Mouse (Mus musculus) hindbrain, embryonic 15.5 days (tissue): ENCODE measurements around the gene Ctbp2. TPM values are rescaled to one million over a fixed set of nuclear protein-coding genes. Genes with fewer than 3 reads are reported as not detected.

ENCODE experiments used
- ATAC-seq: fragments of 200-750 bp; cut with Nextera tagmentation; 2 replicates; pipeline ENCODE4 v1.8.0; 2017; ENCODE audit warnings: low read depth, moderate number of reproducible peaks, moderate TSS enrichment; ENCODE audit not compliant: low FRiP score
- H3K27ac ChIP-seq: fragments of 300-500 bp; sonication (generic); replicated peaks from 2 replicates; pipeline ENCODE4 v1.5.1; 2015; ENCODE audit warnings: mild to moderate bottlenecking, inconsistent platforms
- H3K27me3 ChIP-seq: fragments of 300-500 bp; sonication (generic); 2 replicates; pipeline ENCODE4 v1.6.1; 2015; ENCODE audit warnings: control low read depth, inconsistent platforms
- H3K36me3 ChIP-seq: fragments of 300-500 bp; sonication (generic); 2 replicates; pipeline ENCODE4 v1.6.1; 2015; ENCODE audit warnings: control low read depth, inconsistent platforms
- H3K4me1 ChIP-seq: fragments of 300-500 bp; sonication (generic); replicated peaks from 2 replicates; pipeline ENCODE4 v1.6.1; 2015; ENCODE audit warnings: control low read depth, inconsistent platforms
- H3K4me2 ChIP-seq: fragments of 300-500 bp; sonication (generic); 2 replicates; pipeline ENCODE4 v1.6.1; 2015; ENCODE audit warnings: moderate library complexity, mild to moderate bottlenecking, inconsistent platforms
- H3K4me3 ChIP-seq: fragments of 300-500 bp; sonication (generic); 2 replicates; pipeline ENCODE4 v1.5.1; 2015; ENCODE audit warnings: mild to moderate bottlenecking, inconsistent platforms
- H3K9ac ChIP-seq: fragments of 300-500 bp; sonication (generic); 2 replicates; pipeline ENCODE4 v1.6.1; 2015; ENCODE audit warnings: inconsistent platforms
- H3K9me3 ChIP-seq: fragments of 300-500 bp; sonication (generic); 2 replicates; pipeline ENCODE4 v1.6.1; 2016; ENCODE audit warnings: control low read depth, inconsistent platforms
- WGBS: fragments of 180-500 bp; shearing (Covaris S2); methylation state at CpG from one replicate; pipeline ENCODE4 v1.1.7; 2015; 5-methylcytosine and 5-hydroxymethylcytosine counted together
- polyA plus RNA-seq: library from polyadenylated mRNA; unstranded; fragments of >200 nt; fragmentation: Nextera tagmentation; extraction: Ambion mirVana; gene quantifications from 2 replicates; pipeline ENCODE4 v1.2.1, GENCODE M21; 2015

The Ctbp2 gene
- polyA plus RNA-seq, 1 experiment from 2014 or later: 65.0 TPM

GRCm38 (mm10) chr7:133053757-133054156 is 70.4 kb downstream of the Ctbp2 start:
- H3K4me3 ChIP-seq: no peak overlapping the region
- no peak overlapping the region for H3K9ac ChIP-seq
- peaks cover 20% of the 10 kb centered on the region; the same call in 1 of the 2 replicates for H3K4me1 ChIP-seq
- no peaks in the 10 kb centered on the region for H3K27me3 ChIP-seq
- no peak overlapping the region for H3K4me2 ChIP-seq
- no peaks in the 10 kb centered on the region for H3K9me3 ChIP-seq
- 0 out of 2 replicates have a peak, but pooled peaks cover 5% of the 10 kb centered on the region for H3K36me3 ChIP-seq
- ATAC-seq: no peak
- H3K27ac ChIP-seq: no peak overlapping the region
- WGBS: 79% methylated on average over 9 of the region's 9 CpGs

- Histone ChIP-seq H3K9me3 (no peaks in the 10 kb centered on the region), H3K9ac (no peak overlapping the region), H3K4me1 (peaks cover 23% of the 10 kb centered on the region; the same call in 1 of the 2 replicates), H3K4me3 (no peak overlapping the region), H3K36me3 (0 out of 2 replicates have a peak, but pooled peaks cover 5% of the 10 kb centered on the region), H3K4me2 (no peak overlapping the region), H3K27me3 (no peaks in the 10 kb centered on the region), H3K27ac (0 out of 2 replicates have a peak overlapping the region, but pooled peaks have one; percentile 5)
- 85% methylated on average over 8 of the region's 8 CpGs for WGBS
- ATAC-seq: no peak
Observed at GRCm38 (mm10) chr7:133052819-133053218, 71.3 kb downstream of the Ctbp2 start.

GRCm38 (mm10) chr7:133050681-133051080 is 73.5 kb downstream of the Ctbp2 start:
- no peaks in the 10 kb centered on the region for H3K9me3 ChIP-seq
- H3K4me2 ChIP-seq: no peak overlapping the region
- 0 out of 2 replicates have a peak, but pooled peaks cover 5% of the 10 kb centered on the region for H3K36me3 ChIP-seq
- no peak overlapping the region for H3K27ac ChIP-seq
- H3K4me3 ChIP-seq: no peak overlapping the region
- 82% methylated on average over 6 of the region's 6 CpGs for WGBS
- H3K27me3 ChIP-seq: no peaks in the 10 kb centered on the region
- H3K4me1 ChIP-seq: peaks cover 28% of the 10 kb centered on the region; the same call in 1 of the 2 replicates
- no peak overlapping the region for H3K9ac ChIP-seq
- no peak for ATAC-seq

GRCm38 (mm10) chr7:133048085-133048630 is 76.0 kb downstream of the Ctbp2 start:
- no peaks in the 10 kb centered on the region for H3K27me3 ChIP-seq
- H3K27ac ChIP-seq: no peak overlapping the region
- 73% methylated on average over 3 of the region's 3 CpGs for WGBS
- H3K36me3 ChIP-seq: 0 out of 2 replicates have a peak, but pooled peaks cover 5% of the 10 kb centered on the region
- no peaks in the 10 kb centered on the region for H3K9me3 ChIP-seq
- H3K4me1 ChIP-seq: peaks cover 19% of the 10 kb centered on the region; the same call in 1 of the 2 replicates
- no peak overlapping the region for H3K4me3 ChIP-seq
- no peak overlapping the region for H3K4me2 ChIP-seq
- ATAC-seq: no peak
- no peak overlapping the region for H3K9ac ChIP-seq

GRCm38 (mm10) chr7:133047287-133047686 is 76.9 kb downstream of the Ctbp2 start:
- peaks cover 12% of the 10 kb centered on the region; the same call in 1 of the 2 replicates for H3K4me1 ChIP-seq
- H3K9me3 ChIP-seq: no peaks in the 10 kb centered on the region
- no peak overlapping the region for H3K9ac ChIP-seq
- H3K27ac ChIP-seq: no peak overlapping the region
- no peaks in the 10 kb centered on the region for H3K27me3 ChIP-seq
- no peak overlapping the region for H3K4me3 ChIP-seq
- H3K36me3 ChIP-seq: 0 out of 2 replicates have a peak, but pooled peaks cover 5% of the 10 kb centered on the region
- no peak for ATAC-seq
- 83% methylated on average over 4 of the region's 4 CpGs for WGBS
- H3K4me2 ChIP-seq: no peak overlapping the region

GRCm38 (mm10) chr7:133044721-133045120 is 79.4 kb downstream of the Ctbp2 start:
- H3K4me3 ChIP-seq: no peak overlapping the region
- no peaks in the 10 kb centered on the region for H3K27me3 ChIP-seq
- H3K4me1 ChIP-seq: peaks cover 21% of the 10 kb centered on the region; the same call in 1 of the 2 replicates
- H3K4me2 ChIP-seq: no peak overlapping the region
- no peak overlapping the region for H3K9ac ChIP-seq
- H3K36me3 ChIP-seq: no peaks in the 10 kb centered on the region
- WGBS: 69% methylated on average over 4 of the region's 4 CpGs
- ATAC-seq: no peak
- no peaks in the 10 kb centered on the region for H3K9me3 ChIP-seq
- no peak overlapping the region for H3K27ac ChIP-seq

GRCm38 (mm10) chr7:133041784-133042183 is 82.4 kb downstream of the Ctbp2 start:
- Histone ChIP-seq H3K36me3 (no peaks in the 10 kb centered on the region), H3K9me3 (no peaks in the 10 kb centered on the region), H3K27ac (no peak overlapping the region), H3K4me1 (peaks cover 23% of the 10 kb centered on the region; the same call in 1 of the 2 replicates), H3K27me3 (no peaks in the 10 kb centered on the region), H3K4me2 (no peak overlapping the region), H3K4me3 (no peak overlapping the region), H3K9ac (no peak overlapping the region)
- no peak for ATAC-seq
- WGBS: 93% methylated on average over 3 of the region's 3 CpGs

GRCm38 (mm10) chr7:133040688-133041345 is 83.3 kb downstream of the Ctbp2 start:
- Histone ChIP-seq H3K4me1 (peaks cover 24% of the 10 kb centered on the region), H3K9me3 (no peaks in the 10 kb centered on the region), H3K27me3 (no peaks in the 10 kb centered on the region), H3K4me2 (no peak overlapping the region), H3K9ac (no peak overlapping the region), H3K36me3 (no peaks in the 10 kb centered on the region), H3K4me3 (no peak overlapping the region), H3K27ac (no peak overlapping the region; the same call in 1 of the 2 replicates)
- 87% methylated on average over 3 of the region's 3 CpGs for WGBS
- ATAC-seq: no peak

- no peaks in the 10 kb centered on the region for H3K27me3 ChIP-seq
- H3K4me1 ChIP-seq: peaks cover 27% of the 10 kb centered on the region
- no peaks in the 10 kb centered on the region for H3K9me3 ChIP-seq
- H3K27ac ChIP-seq: no peak overlapping the region
- no peak overlapping the region for H3K9ac ChIP-seq
- H3K4me3 ChIP-seq: no peak overlapping the region
- no peaks in the 10 kb centered on the region for H3K36me3 ChIP-seq
- no peak for ATAC-seq
- no peak overlapping the region for H3K4me2 ChIP-seq
- WGBS: 83% methylated on average over 3 of the region's 3 CpGs
Observed at GRCm38 (mm10) chr7:133039556-133040255, 84.4 kb downstream of the Ctbp2 start.

GRCm38 (mm10) chr7:133037618-133038017 is 86.5 kb downstream of the Ctbp2 start:
- Histone ChIP-seq H3K4me1 (peaks cover 40% of the 10 kb centered on the region), H3K36me3 (no peaks in the 10 kb centered on the region), H3K4me2 (no peak overlapping the region), H3K9me3 (no peaks in the 10 kb centered on the region), H3K9ac (no peak overlapping the region), H3K27ac (0 out of 2 replicates have a peak overlapping the region, but pooled peaks have one; percentile 5), H3K27me3 (no peaks in the 10 kb centered on the region), H3K4me3 (no peak overlapping the region)
- no peak for ATAC-seq
- WGBS: 67% methylated on average over 4 of the region's 4 CpGs

- ATAC-seq: no peak
- H3K9me3 ChIP-seq: no peaks in the 10 kb centered on the region
- H3K4me2 ChIP-seq: no peak overlapping the region
- no peak overlapping the region for H3K4me3 ChIP-seq
- peaks cover 40% of the 10 kb centered on the region for H3K4me1 ChIP-seq
- no peaks in the 10 kb centered on the region for H3K36me3 ChIP-seq
- no peak overlapping the region for H3K9ac ChIP-seq
- H3K27me3 ChIP-seq: no peaks in the 10 kb centered on the region
- WGBS: 56% methylated on average over 5 of the region's 5 CpGs
- H3K27ac ChIP-seq: no peak overlapping the region
Observed at GRCm38 (mm10) chr7:133037217-133037616, 86.9 kb downstream of the Ctbp2 start.

- ATAC-seq: no peak
- H3K27ac ChIP-seq: no peak overlapping the region
- H3K4me3 ChIP-seq: no peak overlapping the region
- no peaks in the 10 kb centered on the region for H3K36me3 ChIP-seq
- no peak overlapping the region for H3K4me2 ChIP-seq
- H3K9ac ChIP-seq: no peak overlapping the region
- H3K9me3 ChIP-seq: no peaks in the 10 kb centered on the region
- H3K4me1 ChIP-seq: peaks cover 40% of the 10 kb centered on the region
- H3K27me3 ChIP-seq: no peaks in the 10 kb centered on the region
Observed at GRCm38 (mm10) chr7:133035901-133036300, 88.3 kb downstream of the Ctbp2 start.
